Mouse (Mus musculus) heart, postnatal 0 days (tissue): ENCODE results near the gene Opa1.

Source experiments
- CTCF ChIP-seq: IDR thresholded peaks from 2 replicates; pipeline ENCODE4 v1.5.1; 2016; ENCODE audit warnings: antibody characterized with exemption, control low read depth, low read depth
- EP300 ChIP-seq: IDR thresholded peaks from 2 replicates; pipeline ENCODE4 v1.6.1; 2016; ENCODE audit warnings: antibody characterized with exemption, low read depth

DNA sequence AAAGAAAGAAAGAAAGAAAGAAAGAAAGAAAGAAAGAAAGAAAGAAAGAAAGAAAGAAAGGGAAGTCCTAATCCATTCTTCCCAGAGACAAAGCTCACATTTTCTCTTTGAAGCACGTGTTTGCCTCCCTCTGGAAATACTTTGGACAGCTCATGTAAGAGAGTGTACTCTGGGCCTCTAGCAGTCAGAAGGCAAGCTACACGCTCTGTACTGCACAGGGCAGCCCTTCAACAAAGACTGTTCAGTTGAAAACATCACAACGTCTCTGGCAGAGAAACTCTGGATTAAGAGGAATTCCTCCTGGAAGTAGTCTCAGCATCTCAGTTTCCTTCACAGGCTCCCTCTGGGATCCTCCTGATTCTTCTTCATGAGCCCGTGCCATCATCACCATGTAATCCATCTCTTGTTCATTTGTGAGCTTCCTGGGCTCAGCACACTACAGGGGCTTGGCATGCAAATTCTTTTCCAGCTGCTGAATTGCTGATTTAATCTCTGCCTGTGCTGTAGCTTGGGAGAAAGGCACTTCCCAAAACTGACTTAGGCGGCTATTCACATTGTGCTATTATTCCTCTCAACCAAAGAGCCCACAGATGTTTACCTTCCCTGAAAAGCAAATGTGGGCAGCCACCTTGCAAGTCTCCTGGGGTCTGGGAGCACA lies 114.0 kb downstream of the Opa1 start:
- no peak for TF ChIP-seq CTCF
- TF ChIP-seq EP300 = no peak
